Mouse (Mus musculus) 416B (cell line): ENCODE results near the gene Skint4.

Source experiments
- DNase-seq: peaks from one replicate; pipeline ENCODE4 v3.0.0; 2011; ENCODE audit warnings: low read depth

The Skint4 gene

DNA sequence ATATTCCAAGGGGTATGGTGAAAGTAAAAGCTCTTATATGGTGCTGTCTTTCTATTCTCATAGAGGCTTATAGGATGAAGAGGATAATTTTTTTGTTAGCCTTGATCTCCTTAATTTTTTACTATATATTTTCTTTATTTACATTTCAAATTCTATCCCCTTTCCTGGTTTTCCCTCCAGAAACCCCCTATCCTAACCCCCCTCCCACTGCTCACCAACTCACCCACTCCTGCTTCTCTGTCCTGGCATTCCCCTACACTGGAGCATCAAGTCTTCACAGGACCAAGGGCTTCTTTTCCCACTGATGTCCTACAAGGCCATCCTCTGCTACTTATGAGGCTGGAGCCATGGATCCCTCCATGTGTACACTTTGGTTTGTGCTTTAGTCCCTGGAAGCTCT, at the start of gene Skint4:
TSS of gene Skint4 (plus strand) at position 301 of the 400 bp plus-strand sequence.
- DNase-seq, result no peak
